Mouse (Mus musculus): ENCODE measurements around the gene Tns4. TPM values are rescaled to one million over a fixed set of nuclear protein-coding genes. Genes with fewer than 3 reads are reported as not detected.
A peak's percentile ranks its signal among the peaks of the same experiment; 100 is the strongest.

Gene Tns4
- total and polyA plus RNA-seq, 2 experiments from 2014 or later = 0.08 to 1.3 TPM

- TF ChIP-seq CTCF (IDR thresholded peaks at IDR 0.05; ENCODE audit: low read depth) = no peak
- no peaks in the 10 kb centered on the region for H3K9me3 ChIP-seq (ENCODE audit: low read length)
- no peak overlapping the region for H3K9ac ChIP-seq (replicated peaks; ENCODE audit: low read length)
- no peaks in the 10 kb centered on the region for H3K36me3 ChIP-seq (ENCODE audit: insufficient read depth, low read length)
- ATAC-seq (no peak), DNase-seq (ENCODE audit: low spot score) (no peak)
- peaks cover 4% of the 10 kb centered on the region; the same call in 1 of the 2 replicates for H3K4me1 ChIP-seq (ENCODE audit: insufficient read depth, low read length)
- no peaks in the 10 kb centered on the region for H3K27me3 ChIP-seq (ENCODE audit: insufficient read depth, low read length)
- no peak overlapping the region for H3K4me2 ChIP-seq (ENCODE audit: low read depth, low read length)
- no peak overlapping the region for H3K4me3 ChIP-seq (ENCODE audit: low read length)
- H3K27ac ChIP-seq = no peak overlapping the region
- WGBS = 74% methylated on average over 7 of the region's 7 CpGs
Measured at GRCm38 (mm10) chr11:99118963-99119362, 29.9 kb upstream of the Tns4 start.

- no peak for ATAC-seq
- Histone ChIP-seq H3K36me3 (ENCODE audit: insufficient read depth, low read length) (no peaks in the 10 kb centered on the region), H3K9ac (replicated peaks; ENCODE audit: low read length) (no peak overlapping the region), H3K4me3 (ENCODE audit: low read length) (no peak overlapping the region), H3K4me1 (ENCODE audit: insufficient read depth, low read length) (peaks cover 4% of the 10 kb centered on the region; the same call in 1 of the 2 replicates), H3K9me3 (ENCODE audit: low read length) (no peaks in the 10 kb centered on the region), H3K4me2 (ENCODE audit: low read depth, low read length) (no peak overlapping the region), H3K27ac (no peak overlapping the region), H3K27me3 (ENCODE audit: insufficient read depth, low read length) (no peaks in the 10 kb centered on the region)
- no peak for TF ChIP-seq CTCF (IDR thresholded peaks at IDR 0.05; ENCODE audit: low read depth)
- no peak for DNase-seq (ENCODE audit: low spot score)
- 95% methylated on average over 1 of the region's 1 CpGs for WGBS
Measured at GRCm38 (mm10) chr11:99118420-99118819, 29.3 kb upstream of the Tns4 start.

GRCm38 (mm10) chr11:99117907-99118306 is 28.8 kb upstream of the Tns4 start:
- no peak overlapping the region for H3K4me3 ChIP-seq (ENCODE audit: low read length)
- H3K9ac ChIP-seq (replicated peaks; ENCODE audit: low read length) = no peak overlapping the region
- no peaks in the 10 kb centered on the region for H3K36me3 ChIP-seq (ENCODE audit: insufficient read depth, low read length)
- no peak for ATAC-seq
- no peak overlapping the region for H3K4me2 ChIP-seq (ENCODE audit: low read depth, low read length)
- H3K27ac ChIP-seq = no peak overlapping the region
- no peaks in the 10 kb centered on the region for H3K27me3 ChIP-seq (ENCODE audit: insufficient read depth, low read length)
- DNase-seq (ENCODE audit: low spot score) = no peak
- H3K4me1 ChIP-seq (ENCODE audit: insufficient read depth, low read length) = peaks cover 5% of the 10 kb centered on the region; the same call in 1 of the 2 replicates
- 87% methylated on average over 7 of the region's 7 CpGs for WGBS
- TF ChIP-seq CTCF (IDR thresholded peaks at IDR 0.05; ENCODE audit: low read depth) = no peak
- H3K9me3 ChIP-seq (ENCODE audit: low read length) = no peaks in the 10 kb centered on the region

- H3K9me3 ChIP-seq (ENCODE audit: low read length) = no peaks in the 10 kb centered on the region
- no peak for TF ChIP-seq CTCF (IDR thresholded peaks at IDR 0.05; ENCODE audit: low read depth)
- H3K36me3 ChIP-seq (ENCODE audit: insufficient read depth, low read length) = no peaks in the 10 kb centered on the region
- no peak overlapping the region for H3K4me3 ChIP-seq (ENCODE audit: low read length)
- no peak for ATAC-seq
- no peak for DNase-seq (ENCODE audit: low spot score)
- H3K27me3 ChIP-seq (ENCODE audit: insufficient read depth, low read length) = no peaks in the 10 kb centered on the region
- no peak overlapping the region for H3K9ac ChIP-seq (replicated peaks; ENCODE audit: low read length)
- no peak overlapping the region for H3K4me2 ChIP-seq (ENCODE audit: low read depth, low read length)
- WGBS = 80% methylated on average over 6 of the region's 6 CpGs
- peaks cover 5% of the 10 kb centered on the region; the same call in 1 of the 2 replicates for H3K4me1 ChIP-seq (ENCODE audit: insufficient read depth, low read length)
- H3K27ac ChIP-seq = no peak overlapping the region
Measured at GRCm38 (mm10) chr11:99115940-99116339, 26.8 kb upstream of the Tns4 start.

- TF ChIP-seq CTCF (IDR thresholded peaks at IDR 0.05; ENCODE audit: low read depth) = no peak
- H3K36me3 ChIP-seq (ENCODE audit: insufficient read depth, low read length) = no peaks in the 10 kb centered on the region
- peak; percentile 35 for DNase-seq (ENCODE audit: low spot score)
- no peaks in the 10 kb centered on the region for H3K9me3 ChIP-seq (ENCODE audit: low read length)
- H3K9ac ChIP-seq (replicated peaks; ENCODE audit: low read length) = no peak overlapping the region
- no peak for ATAC-seq
- H3K27me3 ChIP-seq (ENCODE audit: insufficient read depth, low read length) = no peaks in the 10 kb centered on the region
- H3K27ac ChIP-seq = no peak overlapping the region
- peaks cover 5% of the 10 kb centered on the region; the same call in 1 of the 2 replicates for H3K4me1 ChIP-seq (ENCODE audit: insufficient read depth, low read length)
- H3K4me2 ChIP-seq (ENCODE audit: low read depth, low read length) = no peak overlapping the region
- WGBS = 10% methylated on average over 3 of the region's 3 CpGs
- H3K4me3 ChIP-seq (ENCODE audit: low read length) = no peak overlapping the region
Measured at GRCm38 (mm10) chr11:99113111-99113510, 24.0 kb upstream of the Tns4 start.

- Histone ChIP-seq H3K4me3 (ENCODE audit: low read length) (no peak overlapping the region), H3K9ac (replicated peaks; ENCODE audit: low read length) (no peak overlapping the region), H3K27me3 (ENCODE audit: insufficient read depth, low read length) (no peaks in the 10 kb centered on the region), H3K36me3 (ENCODE audit: insufficient read depth, low read length) (no peaks in the 10 kb centered on the region), H3K27ac (no peak overlapping the region), H3K4me1 (ENCODE audit: insufficient read depth, low read length) (peaks cover 5% of the 10 kb centered on the region; the same call in 1 of the 2 replicates), H3K9me3 (ENCODE audit: low read length) (no peaks in the 10 kb centered on the region), H3K4me2 (ENCODE audit: low read depth, low read length) (no peak overlapping the region)
- no peak for TF ChIP-seq CTCF (IDR thresholded peaks at IDR 0.05; ENCODE audit: low read depth)
- WGBS = 43% methylated on average over 5 of the region's 5 CpGs
- DNase-seq (ENCODE audit: low spot score) (no peak), ATAC-seq (no peak)
Measured at GRCm38 (mm10) chr11:99112700-99113099, 23.6 kb upstream of the Tns4 start.

GRCm38 (mm10) chr11:99111631-99112030 is 22.5 kb upstream of the Tns4 start:
- Histone ChIP-seq H3K4me3 (ENCODE audit: low read length) (no peak overlapping the region), H3K9me3 (ENCODE audit: low read length) (no peaks in the 10 kb centered on the region), H3K36me3 (ENCODE audit: insufficient read depth, low read length) (no peaks in the 10 kb centered on the region), H3K9ac (replicated peaks; ENCODE audit: low read length) (no peak overlapping the region), H3K4me1 (ENCODE audit: insufficient read depth, low read length) (peaks cover 5% of the 10 kb centered on the region; the same call in 1 of the 2 replicates), H3K27ac (no peak overlapping the region), H3K27me3 (ENCODE audit: insufficient read depth, low read length) (no peaks in the 10 kb centered on the region), H3K4me2 (ENCODE audit: low read depth, low read length) (no peak overlapping the region)
- DNase-seq (ENCODE audit: low spot score) (no peak), ATAC-seq (no peak)
- TF ChIP-seq CTCF (IDR thresholded peaks at IDR 0.05; ENCODE audit: low read depth) = no peak
- 92% methylated on average over 7 of the region's 7 CpGs for WGBS
